Mouse (Mus musculus) stomach, embryonic 16.5 days (tissue): ENCODE measurements around the gene Olfr605. TPM values are rescaled to one million over a fixed set of nuclear protein-coding genes. Genes with fewer than 3 reads are reported as not detected.

ENCODE experiments used
- microRNA-seq: library from miRNA; unstranded; fragments of <30 nt; microRNA quantifications from one replicate; pipeline ENCODE4, GENCODE M21; 2016
- polyA plus RNA-seq: library from polyadenylated mRNA; unstranded; fragments of >200 nt; fragmentation: Nextera tagmentation; extraction: Ambion mirVana; gene quantifications from 2 replicates; pipeline ENCODE4 v1.2.1, GENCODE M21; 2015

The Olfr605 gene
- polyA plus RNA-seq, 1 experiment from 2014 or later, result not detected

Small RNA genes lying within 50 kb of the gene (microRNA-seq; reads per million reads assigned to microRNA genes)
- not detected for gene Gm25774

Other genes with a start within 250 kb of the Olfr605 start
- gene Olfr593, start 233.6 kb downstream of the Olfr605 start, polyA plus RNA-seq, result not detected in 2 replicates
- gene Olfr594, start 228.4 kb downstream of the Olfr605 start, polyA plus RNA-seq, result not detected in 2 replicates
- gene Usp17ld, start 192.9 kb downstream of the Olfr605 start, polyA plus RNA-seq, result not detected in 2 replicates
- not detected in 2 replicates for gene Olfr596, start 139.8 kb downstream of the Olfr605 start, polyA plus RNA-seq
- gene Olfr597, start 129.1 kb downstream of the Olfr605 start, polyA plus RNA-seq, result not detected in 2 replicates
- gene Olfr598, start 121.9 kb downstream of the Olfr605 start, polyA plus RNA-seq, result not detected in 2 replicates
- gene Olfr599, start 109.5 kb downstream of the Olfr605 start, polyA plus RNA-seq, result not detected in 2 replicates
- gene Olfr600, start 95.8 kb downstream of the Olfr605 start, polyA plus RNA-seq, result not detected in 2 replicates
- not detected in 2 replicates for gene Olfr601, start 82.8 kb downstream of the Olfr605 start, polyA plus RNA-seq
- not detected in 2 replicates for gene Olfr603, start 59.3 kb downstream of the Olfr605 start, polyA plus RNA-seq
- not detected in 2 replicates for gene Usp17lc, start 30.4 kb downstream of the Olfr605 start, polyA plus RNA-seq
- not detected in 2 replicates for gene Olfr606, start 3.6 kb upstream of the Olfr605 start, polyA plus RNA-seq
- not detected in 2 replicates for gene Olfr607, start 18.7 kb upstream of the Olfr605 start, polyA plus RNA-seq
- not detected in 2 replicates for gene Olfr608, start 24.4 kb upstream of the Olfr605 start, polyA plus RNA-seq
- not detected in 2 replicates for gene Olfr609, start 52.6 kb upstream of the Olfr605 start, polyA plus RNA-seq
- gene Olfr610, start 66.7 kb upstream of the Olfr605 start, polyA plus RNA-seq, result not detected in 2 replicates
- gene Olfr611, start 75.4 kb upstream of the Olfr605 start, polyA plus RNA-seq, result not detected in 2 replicates
- gene Olfr612, start 97.3 kb upstream of the Olfr605 start, polyA plus RNA-seq, result not detected in 2 replicates
- not detected in 2 replicates for gene Olfr613, start 102.6 kb upstream of the Olfr605 start, polyA plus RNA-seq
- not detected in 2 replicates for gene Olfr615, start 110.6 kb upstream of the Olfr605 start, polyA plus RNA-seq
- gene Olfr616, start 123.7 kb upstream of the Olfr605 start, polyA plus RNA-seq, result not detected in 2 replicates
- gene Olfr617, start 127.6 kb upstream of the Olfr605 start, polyA plus RNA-seq, result not detected in 2 replicates
- not detected in 2 replicates for gene Olfr618, start 144.7 kb upstream of the Olfr605 start, polyA plus RNA-seq
- not detected in 2 replicates for gene Olfr619, start 155.1 kb upstream of the Olfr605 start, polyA plus RNA-seq
- not detected in 2 replicates for gene Olfr620, start 167.1 kb upstream of the Olfr605 start, polyA plus RNA-seq
- gene Olfr622, start 197.3 kb upstream of the Olfr605 start, polyA plus RNA-seq, result not detected in 2 replicates
- not detected in 2 replicates for gene Olfr623, start 218.3 kb upstream of the Olfr605 start, polyA plus RNA-seq
- 0.04 and 0.05 TPM in 2 replicates for gene Olfr624, start 225.8 kb upstream of the Olfr605 start, polyA plus RNA-seq
- not detected in 2 replicates for gene Olfr625-ps1, start 237.3 kb upstream of the Olfr605 start, polyA plus RNA-seq